Mouse (Mus musculus) heart, adult 11 months (tissue): ENCODE results near the gene Hopx.

Source experiments
- DNase-seq: peaks from one replicate; pipeline ENCODE4 v3.0.0; 2022

Gene Hopx

GRCm38 (mm10) chr5:77114817-77115731 lies at the start of gene Hopx:
TSS of gene Hopx (minus strand) at chr5:77115121.
- DNase-seq, result peak; percentile 98

- DNase-seq, result peak; percentile 66
Measured at GRCm38 (mm10) chr5:77163597-77163996, 48.7 kb upstream of the Hopx start.

DNA sequence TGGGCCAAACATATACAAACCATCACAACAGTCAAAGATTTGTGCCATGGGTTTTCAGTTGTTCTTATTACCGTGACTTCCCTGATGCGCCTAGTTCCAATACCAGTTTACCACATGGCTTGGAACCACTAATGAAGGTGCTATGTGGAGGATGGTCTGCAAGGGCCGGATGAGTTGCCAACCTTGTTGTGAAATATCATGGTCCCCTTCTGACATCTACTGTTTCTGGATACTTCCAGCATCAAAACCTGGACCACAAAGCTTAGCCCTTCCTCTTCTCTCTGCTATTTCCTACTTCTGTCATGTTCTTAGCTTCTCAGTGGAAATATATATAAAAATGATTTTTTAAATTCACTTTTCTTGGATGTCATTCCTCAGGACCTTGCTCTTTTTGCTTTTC lies 47.6 kb upstream of the Hopx start:
- no peak for DNase-seq

GRCm38 (mm10) chr5:77157777-77158540 lies 43.0 kb upstream of the Hopx start:
- DNase-seq, result peak; percentile 93

DNA sequence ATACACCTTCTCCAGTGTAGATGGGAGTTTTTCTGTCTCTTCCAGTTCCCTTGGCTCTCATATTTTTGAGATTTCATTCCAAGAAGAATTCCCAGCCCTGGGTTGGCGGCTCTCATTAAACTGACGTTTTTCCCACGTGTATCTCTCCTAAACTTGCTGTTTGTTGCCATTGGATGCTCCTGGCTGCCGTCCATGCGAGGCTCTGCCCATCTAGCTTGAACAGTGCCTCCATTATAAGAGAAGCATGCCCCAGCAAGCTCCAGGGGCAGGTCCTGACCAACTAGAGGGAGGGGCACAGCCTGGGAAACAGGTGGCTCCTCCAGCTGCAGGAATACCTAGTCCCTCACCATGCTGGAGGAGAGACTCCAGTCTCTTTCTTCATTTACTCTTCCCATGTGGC lies 42.0 kb upstream of the Hopx start:
- no peak for DNase-seq

DNA sequence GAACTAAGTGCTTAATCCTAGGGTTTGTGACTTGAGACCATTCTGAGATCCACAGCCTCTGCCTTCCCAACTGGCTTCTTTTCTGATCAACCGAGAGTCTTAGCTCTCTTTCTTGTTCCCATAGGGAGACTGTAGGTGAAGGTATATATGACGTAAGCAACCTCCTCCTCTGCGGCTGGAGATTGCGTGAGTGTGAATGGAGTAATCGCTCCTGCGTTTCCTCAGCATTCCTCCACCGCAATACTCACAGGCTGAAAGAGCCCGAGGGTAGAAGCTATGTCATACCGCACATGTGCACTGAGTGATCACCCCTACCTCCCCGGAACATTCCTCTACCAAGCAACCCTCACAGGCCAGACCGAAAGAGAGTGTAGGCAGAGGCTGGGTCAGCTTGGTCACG lies 40.6 kb upstream of the Hopx start:
- no peak for DNase-seq

DNA sequence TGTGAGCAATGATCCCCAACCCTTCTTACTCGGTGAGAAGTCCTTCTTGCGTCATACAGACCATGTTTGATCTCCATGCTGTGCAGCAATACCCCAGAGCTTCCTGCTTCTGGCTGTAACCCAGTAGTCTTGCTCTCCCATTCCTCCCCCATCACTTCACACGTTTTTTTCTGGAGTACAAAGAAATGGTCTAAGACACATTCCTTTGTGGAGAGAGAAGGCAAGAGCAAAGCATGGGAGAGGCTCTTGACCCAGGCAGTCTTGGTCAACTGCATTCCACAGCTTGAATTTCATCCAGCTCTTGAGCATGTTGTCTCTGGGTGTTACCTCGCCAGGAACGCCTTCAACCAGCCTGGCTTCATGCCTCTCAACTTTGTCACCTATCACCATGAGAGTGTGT lies 39.9 kb upstream of the Hopx start:
- DNase-seq, result peak; percentile 92

DNA sequence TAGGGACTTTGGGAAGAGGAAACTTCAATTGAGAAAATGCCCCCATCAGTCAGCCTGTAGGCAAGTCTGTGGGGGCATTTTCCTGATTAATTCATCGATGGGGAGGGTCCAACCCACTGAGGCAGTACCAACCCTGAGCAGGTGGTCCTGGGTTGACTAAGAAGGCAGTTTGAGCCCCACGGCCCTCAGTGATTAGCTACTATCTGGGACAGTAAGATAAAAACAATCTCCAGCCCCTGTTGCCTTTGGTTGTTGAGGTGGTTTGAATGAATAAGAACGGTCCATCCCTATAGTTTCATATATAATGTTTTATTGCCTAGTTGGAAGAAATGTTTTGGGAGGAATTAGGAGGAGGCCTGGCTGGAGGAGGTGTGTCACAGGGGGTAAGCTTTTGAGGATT lies 36.8 kb upstream of the Hopx start:
- no peak for DNase-seq

GRCm38 (mm10) chr5:77151075-77151474 lies 36.2 kb upstream of the Hopx start:
- DNase-seq, result peak; percentile 97

- peak; percentile 92 for DNase-seq
Measured at GRCm38 (mm10) chr5:77148021-77148621, 33.2 kb upstream of the Hopx start.

DNA sequence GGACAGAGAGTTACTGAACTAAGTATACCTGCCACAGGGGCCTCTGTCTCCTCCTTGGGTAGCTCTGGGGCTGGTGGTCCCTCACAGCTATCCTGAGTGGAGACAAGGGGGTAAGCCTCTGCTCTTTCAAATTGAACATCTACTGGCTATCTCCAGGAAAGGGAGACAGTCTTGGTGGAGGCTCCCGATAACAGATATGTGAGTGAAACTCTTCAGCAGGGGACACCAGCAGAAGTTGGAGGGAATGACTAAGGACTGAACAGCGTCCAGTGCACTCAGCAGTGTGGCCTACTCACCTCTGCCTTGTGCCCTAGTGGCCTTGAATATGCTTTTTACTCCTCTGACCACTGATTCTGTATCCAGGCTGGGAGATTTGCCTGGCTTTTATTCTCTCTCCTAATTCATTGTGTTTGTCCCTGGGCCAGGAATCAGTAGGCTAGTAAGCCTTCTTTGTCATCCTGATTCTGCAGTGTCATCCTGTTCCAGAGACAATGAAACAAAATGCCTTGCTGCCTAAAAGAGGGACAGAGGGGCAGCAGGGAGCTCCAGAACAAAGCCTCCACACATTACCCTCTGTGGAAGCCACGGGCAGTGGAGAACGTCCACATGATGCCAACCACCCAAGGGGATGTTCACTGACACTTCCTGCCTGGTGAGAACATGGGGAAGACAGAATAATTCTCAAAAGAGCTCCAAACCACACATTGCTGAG lies 31.7 kb upstream of the Hopx start:
- DNase-seq, result no peak

DNA sequence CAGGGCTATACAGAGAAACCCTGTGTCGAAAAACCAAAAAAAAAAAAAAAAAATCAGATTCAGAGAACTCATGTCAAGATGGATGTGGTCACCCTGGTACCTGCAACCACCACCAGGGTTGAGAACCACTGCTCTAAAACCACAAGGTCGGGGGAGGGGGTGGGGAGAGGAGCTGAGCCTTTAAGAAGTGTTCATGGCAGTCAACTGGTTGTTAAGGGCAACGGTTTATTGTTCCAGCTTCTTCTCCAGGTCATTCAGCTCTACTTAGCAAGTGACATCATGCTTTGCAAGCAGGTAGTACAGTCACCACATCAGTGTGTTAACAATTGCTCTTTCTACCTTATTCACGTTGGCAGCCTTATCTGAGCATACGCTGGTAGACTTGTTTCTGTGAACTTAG lies 29.7 kb upstream of the Hopx start:
- DNase-seq, result no peak

GRCm38 (mm10) chr5:77143076-77143475 lies 28.2 kb upstream of the Hopx start:
- peak; percentile 97 for DNase-seq

DNA sequence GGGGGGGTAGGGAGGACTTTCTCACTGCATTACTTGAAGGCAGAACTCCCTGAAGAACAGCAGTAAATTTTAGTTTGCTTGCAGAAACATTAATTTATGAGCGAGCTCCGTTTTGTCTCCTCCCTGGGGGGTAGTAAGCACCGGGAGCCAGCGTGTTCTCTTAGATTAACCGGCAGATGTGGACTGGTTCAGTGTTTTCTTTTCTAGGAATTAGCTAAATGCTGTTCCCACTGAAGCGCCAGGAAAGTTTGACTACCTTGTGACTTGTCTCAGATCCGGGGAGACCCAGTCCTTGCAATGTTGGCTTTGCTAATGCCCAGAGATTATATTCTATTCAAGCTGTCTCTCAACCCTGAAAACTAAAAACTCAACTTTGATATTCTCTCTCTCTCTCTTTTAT lies 26.4 kb upstream of the Hopx start:
- no peak for DNase-seq

DNA sequence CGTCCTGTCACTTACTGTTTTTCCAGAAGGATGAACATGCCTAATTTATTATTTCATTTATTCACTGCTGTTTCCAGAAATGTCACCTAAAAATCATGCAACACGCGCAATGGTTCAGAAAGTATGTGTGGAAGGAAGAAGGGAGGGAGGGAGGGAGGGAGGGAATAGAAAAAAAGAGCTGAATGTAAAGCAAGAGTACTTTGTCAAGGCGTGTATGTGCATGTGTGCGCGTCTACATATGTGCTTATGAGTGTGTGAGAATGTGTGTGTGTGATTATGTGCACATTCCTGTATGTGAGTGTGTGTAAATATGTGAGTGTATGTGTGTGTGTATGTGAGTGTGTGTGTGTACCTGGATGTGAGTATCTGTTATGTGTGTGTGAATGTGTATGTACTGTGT lies 25.9 kb upstream of the Hopx start:
- DNase-seq, result no peak

GRCm38 (mm10) chr5:77140108-77140507 lies 25.2 kb upstream of the Hopx start:
- DNase-seq, result peak; percentile 93

DNA sequence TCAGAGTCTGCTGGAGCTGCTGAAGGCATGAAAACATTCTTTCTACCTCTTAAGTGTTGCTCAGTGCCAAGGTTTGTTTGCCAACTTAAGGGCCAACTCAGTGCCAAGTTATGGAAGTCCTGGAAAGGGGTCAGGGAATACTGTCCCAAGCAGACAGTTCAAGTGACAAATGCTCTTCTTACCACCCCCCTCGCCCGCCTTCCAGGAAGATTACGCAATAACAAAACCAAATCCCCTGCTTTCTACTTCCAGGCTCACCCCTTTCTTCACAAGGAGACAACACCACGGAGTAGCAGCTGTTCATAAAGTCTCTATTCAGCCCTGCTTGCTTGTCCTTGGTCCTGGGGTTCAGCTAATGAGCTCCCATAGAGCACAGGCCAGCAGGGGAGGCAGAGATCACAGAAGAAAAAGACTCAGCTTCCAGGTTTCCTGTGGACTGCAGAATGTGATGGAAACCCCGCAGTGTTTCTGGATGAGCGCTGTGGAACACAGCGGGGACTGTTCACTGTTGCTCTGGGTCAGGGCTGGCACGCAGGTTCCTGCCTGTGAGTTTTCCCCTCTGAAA lies 22.9 kb upstream of the Hopx start:
- DNase-seq, result no peak

DNA sequence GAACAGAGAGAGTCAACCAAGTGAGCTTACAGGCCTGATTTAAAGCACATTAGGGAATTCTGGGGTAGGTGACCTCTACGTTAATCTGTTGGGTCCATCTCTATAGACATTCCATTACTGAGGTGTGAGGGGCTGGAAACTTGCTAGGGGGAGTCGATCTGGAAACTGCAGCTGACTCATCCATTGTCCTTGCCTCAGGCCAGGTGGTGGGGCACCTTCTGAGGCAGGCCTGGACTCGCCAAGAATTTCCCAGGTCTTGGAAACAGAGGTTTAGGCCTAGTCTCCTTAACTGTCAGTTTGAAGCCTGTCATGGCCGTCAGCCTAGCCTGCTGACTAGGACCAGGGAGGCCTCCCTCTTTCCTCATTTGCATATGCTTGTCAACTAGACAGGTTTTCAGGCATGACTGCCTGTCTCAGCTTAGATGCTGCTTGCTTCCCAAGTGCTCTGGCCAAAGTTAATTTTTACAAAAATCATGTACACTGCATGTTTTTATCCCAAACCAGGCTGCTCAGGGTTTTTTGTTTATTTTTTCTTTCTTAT lies 21.8 kb upstream of the Hopx start:
- peak; percentile 58 for DNase-seq

DNA sequence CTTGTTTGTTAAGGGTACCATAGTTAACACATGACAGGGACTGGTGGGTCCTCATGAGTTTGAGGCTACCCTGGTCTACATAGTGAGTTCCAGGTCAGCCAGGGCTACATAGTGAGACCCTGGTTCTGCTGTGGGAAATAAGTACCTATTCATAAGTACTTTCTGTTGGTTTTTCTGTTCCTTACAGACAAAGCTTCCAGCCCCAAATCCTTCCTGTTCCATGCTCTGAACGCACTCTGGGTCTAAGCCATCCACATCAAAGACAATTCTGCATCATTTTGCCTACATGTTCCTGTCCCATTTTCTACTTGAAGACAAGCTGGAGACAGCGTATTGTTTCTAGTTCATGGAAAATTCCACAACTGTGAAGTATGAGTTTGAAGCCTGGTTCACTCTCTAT lies 20.0 kb upstream of the Hopx start:
- DNase-seq, result peak; percentile 57

DNA sequence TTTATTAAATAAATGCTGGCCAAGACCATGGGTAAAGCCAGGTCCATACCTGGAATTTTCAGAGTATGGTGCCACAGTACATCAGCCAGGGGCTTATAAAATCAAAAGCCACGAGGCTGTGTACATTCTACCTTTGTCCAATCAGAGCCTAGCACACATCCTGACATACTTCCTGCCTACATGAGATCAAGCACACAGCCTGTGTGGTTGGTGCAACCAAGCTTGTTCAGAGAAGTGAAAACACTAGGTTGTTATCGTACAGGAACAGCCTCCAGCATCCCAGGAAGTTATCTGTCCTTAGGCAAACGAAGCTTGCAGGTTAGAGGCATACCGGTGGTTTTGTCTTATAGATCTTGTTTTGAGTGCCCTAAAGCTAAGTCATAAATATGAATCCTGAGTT lies 19.5 kb upstream of the Hopx start:
- DNase-seq, result no peak

DNA sequence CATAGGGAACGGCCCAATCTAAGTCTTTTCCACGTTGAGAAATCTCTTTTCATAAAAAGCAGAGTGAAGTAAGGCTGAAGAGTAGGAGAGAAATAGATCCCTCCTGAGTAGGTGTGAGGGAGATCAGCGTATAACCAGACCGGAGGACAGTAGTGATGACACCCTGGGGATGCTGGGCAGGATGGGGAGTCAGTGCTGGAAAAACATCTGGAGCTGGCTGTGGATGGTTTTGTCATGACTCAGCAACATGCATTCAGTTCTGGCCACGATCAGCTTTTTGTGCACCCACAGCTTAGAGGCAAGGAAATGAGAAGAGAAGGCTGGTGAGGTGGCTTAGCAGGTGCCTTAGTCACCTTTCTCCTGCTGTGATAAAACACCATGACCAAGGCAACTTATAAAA lies 19.0 kb upstream of the Hopx start:
- DNase-seq, result no peak

DNA sequence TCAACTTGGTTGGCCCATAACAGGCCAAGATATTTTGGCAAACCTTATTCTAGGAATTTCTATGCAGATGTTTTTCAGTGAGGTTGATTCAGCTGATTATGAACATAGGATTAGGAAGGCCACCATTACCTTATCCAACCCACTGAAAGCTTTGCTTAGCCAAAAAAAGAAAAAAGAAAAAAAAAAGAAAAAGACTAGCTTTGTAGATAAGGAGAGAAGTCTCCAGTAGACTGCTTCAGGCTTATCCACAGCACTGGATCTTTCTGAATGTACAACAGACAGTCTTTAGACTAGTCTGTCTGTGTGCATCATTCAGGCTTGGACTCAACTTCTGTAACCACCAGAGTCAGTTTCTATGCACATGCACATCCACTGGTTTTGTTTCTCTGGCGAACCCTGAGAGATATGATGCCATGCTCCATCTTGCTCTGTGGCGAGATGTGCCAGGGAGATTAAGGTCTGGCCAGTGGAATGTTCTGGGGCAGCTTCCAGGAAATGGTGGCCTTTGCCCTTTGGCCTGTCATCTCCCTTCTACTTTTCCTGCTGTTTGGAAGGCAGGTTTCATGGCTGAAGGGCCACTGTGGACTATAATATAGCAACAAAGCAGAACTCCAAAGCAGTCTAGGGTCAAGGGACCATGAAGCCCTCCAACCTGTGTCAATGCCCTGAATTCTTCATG lies 17.7 kb upstream of the Hopx start:
- no peak for DNase-seq
